Mouse (Mus musculus): ENCODE measurements around the gene Dedd. TPM values are rescaled to one million over a fixed set of nuclear protein-coding genes. Genes with fewer than 3 reads are reported as not detected.

Dedd gene
- total RNA-seq, 2 experiments from 2014 or later: 38.4 to 45.9 TPM

Other genes starting within 250 kb of the Dedd start
- gene Cfap126, start 215.2 kb upstream of the Dedd start, total RNA-seq (2021): 1 to 10 TPM in 1 of 2 experiments, under 1 TPM in 1; 0.91 to 1.6 TPM
- 100 to 1,000 TPM; 200 to 212 TPM for gene Sdhc, start 178.5 kb upstream of the Dedd start, total RNA-seq (2021)
- gene Mpz, start 178.4 kb upstream of the Dedd start, total RNA-seq (2021): not detected
- 10 to 100 TPM in 1 of 2 experiments, 1 to 10 TPM in 1; 9.0 to 11.3 TPM for gene Pcp4l1, start 132.9 kb upstream of the Dedd start, total RNA-seq (2021)
- gene Nr1i3, start 115.2 kb upstream of the Dedd start, total RNA-seq (2021): not detected
- 10 to 100 TPM; 50.7 to 56.9 TPM for gene Tomm40l, start 106.6 kb upstream of the Dedd start, total RNA-seq (2021)
- 1 to 10 TPM; 2.6 to 3.0 TPM for gene Apoa2, start 104.1 kb upstream of the Dedd start, total RNA-seq (2021)
- gene Fcer1g, start 94.8 kb upstream of the Dedd start, total RNA-seq (2021): 1 to 10 TPM; 7.1 to 8.0 TPM
- gene Adamts4, start 78.7 kb upstream of the Dedd start, total RNA-seq (2021): 1 to 10 TPM; 4.2 to 5.3 TPM
- gene Ndufs2, start 77.8 kb upstream of the Dedd start, total RNA-seq (2021): 100 to 1,000 TPM; 183 to 186 TPM
- gene B4galt3, start 58.8 kb upstream of the Dedd start, total RNA-seq (2021): 10 to 100 TPM; 74.2 to 87.8 TPM
- 10 to 100 TPM; 19.6 to 25.4 TPM for gene Ppox, start 48.0 kb upstream of the Dedd start, total RNA-seq (2021)
- 10 to 100 TPM; 60.4 to 66.4 TPM for gene Usp21, start 41.2 kb upstream of the Dedd start, total RNA-seq (2021)
- 10 to 100 TPM; 91.2 to 93.4 TPM for gene Ufc1, start 34.1 kb upstream of the Dedd start, total RNA-seq (2021)
- 10 to 100 TPM; 35.3 to 36.8 TPM for gene Nit1, start 16.5 kb downstream of the Dedd start, total RNA-seq (2021)
- 100 to 1,000 TPM; 112 to 125 TPM for gene Pfdn2, start 16.5 kb downstream of the Dedd start, total RNA-seq (2021)
- gene Klhdc9, start 31.7 kb downstream of the Dedd start, total RNA-seq (2021): 1 to 10 TPM; 4.4 to 4.8 TPM
- 1 to 10 TPM in 1 of 2 experiments, under 1 TPM in 1; 0.88 to 1.2 TPM for gene Nectin4, start 41.0 kb downstream of the Dedd start, total RNA-seq (2021)
- 1 to 10 TPM in 1 of 2 experiments, under 1 TPM in 1; 0.98 to 1.6 TPM for gene Arhgap30, start 59.8 kb downstream of the Dedd start, total RNA-seq (2021)
- gene Usf1, start 82.2 kb downstream of the Dedd start, total RNA-seq (2021): 100 to 1,000 TPM; 130 to 141 TPM
- gene Tstd1, start 89.7 kb downstream of the Dedd start, total RNA-seq (2021): 1 to 10 TPM; 2.9 to 5.8 TPM
- 1 to 10 TPM; 4.9 to 6.2 TPM for gene F11r, start 108.4 kb downstream of the Dedd start, total RNA-seq (2021)
- 10 to 100 TPM; 10.5 to 10.9 TPM for gene Alyref2, start 174.3 kb downstream of the Dedd start, total RNA-seq (2021)
- not detected for gene Itln1, start 206.1 kb downstream of the Dedd start, total RNA-seq (2021)
- gene Cd244a, start 230.0 kb downstream of the Dedd start, total RNA-seq (2021): under 1 TPM; 0.08 to 0.22 TPM

All from left cerebral cortex, postnatal 4 days (tissue).